Mouse (Mus musculus): ENCODE measurements at regions not wholly inside any gene's neighbourhood (a gene's known extent, or its start where the extent isn't known, plus 50 kb on each side); places are given as distances from the start of the nearest gene placed in this dataset.

DNA sequence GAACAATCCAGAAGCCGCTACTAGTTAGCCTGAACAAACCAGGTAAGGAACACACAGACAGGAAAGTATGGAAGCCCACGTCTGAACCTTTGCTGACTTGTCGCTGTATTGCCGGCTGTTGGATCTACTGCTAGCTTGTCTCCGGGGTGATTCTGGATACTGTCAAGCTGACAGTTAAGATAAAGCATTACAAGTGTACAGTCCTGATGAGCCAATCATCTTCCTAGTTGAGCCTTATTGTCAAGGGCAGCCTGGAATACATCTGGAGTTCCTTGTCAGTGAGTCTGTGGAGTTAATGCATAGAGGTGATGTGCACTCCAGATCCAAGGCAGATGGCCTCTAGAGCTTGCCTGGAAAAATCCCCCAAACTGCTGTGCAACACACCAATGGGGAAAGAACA, 157.8 kb upstream of the Dynlrb2 start:
- no peak overlapping the region for H3K27ac ChIP-seq (ENCODE audit: insufficient read depth, low read depth, low read length, poor library complexity, severe bottlenecking)
- no peaks in the 10 kb centered on the region for H3K9me3 ChIP-seq (ENCODE audit: control insufficient read depth, insufficient read depth, low read depth, low read length)
- no peak overlapping the region for H3K9ac ChIP-seq (ENCODE audit: insufficient read depth, low read depth, low read length, poor library complexity, severe bottlenecking)
- no peaks in the 10 kb centered on the region for H3K36me3 ChIP-seq (ENCODE audit: control insufficient read depth, insufficient read depth, low read length, poor library complexity, severe bottlenecking)
- H3K4me1 ChIP-seq (ENCODE audit: control insufficient read depth in 2 of 2, insufficient read depth in 2 of 2, low read length in 2 of 2, poor library complexity in 1 of 2), result no peaks in the 10 kb centered on the region
- in situ Hi-C loops (cut with MboI; ENCODE audit: low sequenced_read_pairs in 2 of 2, unreplicated experiment in 2 of 2), result no loop called here
- TF ChIP-seq ZNF384 (IDR thresholded peaks at IDR 0.05; ENCODE audit: low read depth, low read length), result no peak
- no peak for TF ChIP-seq HCFC1 (IDR thresholded peaks at IDR 0.05; ENCODE audit: borderline replicate concordance, insufficient read depth, low read length)
- no peak for TF ChIP-seq ZC3H11A (IDR thresholded peaks at IDR 0.05; ENCODE audit: borderline replicate concordance, low read depth, low read length)
- TF ChIP-seq MAFK (IDR thresholded peaks at IDR 0.05; ENCODE audit: insufficient read depth, low read depth, low read length), result no peak
- no peak for TF ChIP-seq CHD2 (IDR thresholded peaks at IDR 0.05; ENCODE audit: low read depth, low read length)
- no peak overlapping the region for H3K4me3 ChIP-seq (ENCODE audit: insufficient read depth in 1 of 2, low read depth in 1 of 2, low read length in 2 of 2, poor library complexity in 1 of 2, severe bottlenecking in 1 of 2)
- no peak for DNase-seq (ENCODE audit: low read depth, low spot score)

DNA sequence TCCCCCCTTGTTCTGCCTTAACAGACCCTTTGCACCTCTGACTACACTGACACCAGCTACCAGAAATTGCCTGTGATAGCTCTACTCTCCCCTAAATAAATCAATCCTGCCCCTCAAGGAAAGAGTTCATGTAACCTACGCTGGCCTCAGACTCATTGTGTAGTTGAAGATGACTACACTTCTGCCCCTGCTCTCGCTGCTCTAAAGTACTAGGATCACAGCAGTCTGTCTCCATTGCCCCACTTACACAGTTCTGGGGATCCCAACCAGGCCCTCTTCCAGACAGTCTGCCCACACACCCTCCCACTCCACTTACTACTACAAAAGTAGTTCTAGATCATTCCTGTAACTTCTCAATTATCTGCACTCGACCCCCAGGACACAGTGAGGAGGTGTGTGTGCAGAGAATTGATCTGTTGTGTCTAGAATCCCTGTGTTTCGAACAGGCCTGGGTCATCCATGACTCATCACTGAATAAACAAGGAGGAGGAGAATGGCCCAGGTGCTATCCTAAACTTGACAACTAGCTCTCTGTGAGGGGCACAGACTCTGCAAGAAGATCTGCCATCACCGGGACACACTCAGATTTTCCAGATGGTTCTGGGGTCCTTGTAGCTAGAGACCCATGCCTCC, 160.1 kb upstream of the Dynlrb2 start:
- no peaks in the 10 kb centered on the region for H3K9me3 ChIP-seq (ENCODE audit: control insufficient read depth, insufficient read depth, low read depth, low read length)
- no peaks in the 10 kb centered on the region for H3K36me3 ChIP-seq (ENCODE audit: control insufficient read depth, insufficient read depth, low read length, poor library complexity, severe bottlenecking)
- H3K4me1 ChIP-seq (ENCODE audit: control insufficient read depth in 2 of 2, insufficient read depth in 2 of 2, low read length in 2 of 2, poor library complexity in 1 of 2), result no peaks in the 10 kb centered on the region
- TF ChIP-seq CHD2 (IDR thresholded peaks at IDR 0.05; ENCODE audit: low read depth, low read length), result no peak
- no peak for TF ChIP-seq ZC3H11A (IDR thresholded peaks at IDR 0.05; ENCODE audit: borderline replicate concordance, low read depth, low read length)
- TF ChIP-seq ZNF384 (IDR thresholded peaks at IDR 0.05; ENCODE audit: low read depth, low read length), result no peak
- no peak for TF ChIP-seq HCFC1 (IDR thresholded peaks at IDR 0.05; ENCODE audit: borderline replicate concordance, insufficient read depth, low read length)
- no peak overlapping the region for H3K9ac ChIP-seq (ENCODE audit: insufficient read depth, low read depth, low read length, poor library complexity, severe bottlenecking)
- in situ Hi-C loops (cut with MboI; ENCODE audit: low sequenced_read_pairs in 2 of 2, unreplicated experiment in 2 of 2), result no loop called here
- no peak overlapping the region for H3K4me3 ChIP-seq (ENCODE audit: insufficient read depth in 1 of 2, low read depth in 1 of 2, low read length in 2 of 2, poor library complexity in 1 of 2, severe bottlenecking in 1 of 2)
- H3K27ac ChIP-seq (ENCODE audit: insufficient read depth, low read depth, low read length, poor library complexity, severe bottlenecking), result no peak overlapping the region
- no peak for DNase-seq (ENCODE audit: low read depth, low spot score)

DNA sequence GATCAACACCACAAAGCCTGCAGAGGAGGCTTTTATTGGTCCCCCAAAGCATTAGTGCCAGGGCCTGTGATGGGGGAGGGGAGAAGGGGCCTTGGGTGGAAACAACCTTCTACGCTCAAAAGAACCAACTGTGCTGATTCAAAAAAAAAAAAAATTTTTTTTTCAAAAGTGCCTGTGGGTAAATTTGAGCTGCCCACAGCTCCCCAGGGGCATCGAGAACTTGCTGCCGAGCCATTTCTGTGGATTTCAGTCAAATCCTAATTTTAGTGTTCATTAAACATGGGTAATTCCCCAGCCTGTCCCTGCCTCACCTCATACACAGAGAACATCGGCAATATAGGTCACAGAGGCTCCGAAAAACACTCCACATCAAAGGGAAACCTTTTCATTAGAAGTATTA, 161.2 kb upstream of the Dynlrb2 start:
- in situ Hi-C loops (cut with MboI; ENCODE audit: low sequenced_read_pairs in 2 of 2, unreplicated experiment in 2 of 2), result no loop called here
- Histone ChIP-seq H3K9me3 (ENCODE audit: control insufficient read depth, insufficient read depth, low read depth, low read length) (no peaks in the 10 kb centered on the region), H3K27ac (ENCODE audit: insufficient read depth, low read depth, low read length, poor library complexity, severe bottlenecking) (no peak overlapping the region), H3K36me3 (ENCODE audit: control insufficient read depth, insufficient read depth, low read length, poor library complexity, severe bottlenecking) (no peaks in the 10 kb centered on the region), H3K4me1 (ENCODE audit: control insufficient read depth in 2 of 2, insufficient read depth in 2 of 2, low read length in 2 of 2, poor library complexity in 1 of 2) (no peaks in the 10 kb centered on the region), H3K4me3 (ENCODE audit: insufficient read depth in 1 of 2, low read depth in 1 of 2, low read length in 2 of 2, poor library complexity in 1 of 2, severe bottlenecking in 1 of 2) (no peak overlapping the region), H3K9ac (ENCODE audit: insufficient read depth, low read depth, low read length, poor library complexity, severe bottlenecking) (no peak overlapping the region)
- TF ChIP-seq HCFC1 (IDR thresholded peaks at IDR 0.05; ENCODE audit: borderline replicate concordance, insufficient read depth, low read length) (no peak), CHD2 (IDR thresholded peaks at IDR 0.05; ENCODE audit: low read depth, low read length) (no peak), ZC3H11A (IDR thresholded peaks at IDR 0.05; ENCODE audit: borderline replicate concordance, low read depth, low read length) (no peak), ZNF384 (IDR thresholded peaks at IDR 0.05; ENCODE audit: low read depth, low read length) (no peak), MAFK (IDR thresholded peaks at IDR 0.05; ENCODE audit: insufficient read depth, low read depth, low read length) (no peak)
- no peak for DNase-seq (ENCODE audit: low read depth, low spot score)

DNA sequence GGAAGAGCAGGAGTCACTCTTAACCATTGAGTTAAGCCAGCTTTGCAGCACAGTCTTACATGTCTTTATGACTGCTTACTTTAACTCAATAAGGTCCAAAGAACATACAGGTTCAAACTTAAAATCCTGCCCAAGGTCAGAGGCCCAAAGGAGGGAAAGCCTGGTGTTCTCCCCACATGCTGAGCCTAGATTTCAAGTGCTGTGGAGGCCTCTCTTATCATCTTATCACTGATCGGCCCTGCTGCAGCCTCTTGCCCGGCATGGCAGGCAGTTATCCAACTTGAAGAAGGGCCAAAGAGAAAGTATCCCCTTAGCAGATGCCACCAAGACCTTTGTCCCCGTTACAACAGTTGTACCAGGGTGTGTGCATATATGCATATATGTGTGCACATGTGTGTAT, 170.0 kb upstream of the Dynlrb2 start:
- DNase-seq (ENCODE audit: low read depth, low spot score), result no peak
- in situ Hi-C loops (cut with MboI; ENCODE audit: low sequenced_read_pairs in 2 of 2, unreplicated experiment in 2 of 2), result no loop called here
- H3K36me3 ChIP-seq (ENCODE audit: control insufficient read depth, insufficient read depth, low read length, poor library complexity, severe bottlenecking), result no peaks in the 10 kb centered on the region
- no peak overlapping the region for H3K27ac ChIP-seq (ENCODE audit: insufficient read depth, low read depth, low read length, poor library complexity, severe bottlenecking)
- H3K9ac ChIP-seq (ENCODE audit: insufficient read depth, low read depth, low read length, poor library complexity, severe bottlenecking), result no peak overlapping the region
- H3K4me3 ChIP-seq (ENCODE audit: insufficient read depth in 1 of 2, low read depth in 1 of 2, low read length in 2 of 2, poor library complexity in 1 of 2, severe bottlenecking in 1 of 2), result no peak overlapping the region
- no peaks in the 10 kb centered on the region for H3K4me1 ChIP-seq (ENCODE audit: control insufficient read depth in 2 of 2, insufficient read depth in 2 of 2, low read length in 2 of 2, poor library complexity in 1 of 2)
- no peaks in the 10 kb centered on the region for H3K9me3 ChIP-seq (ENCODE audit: control insufficient read depth, insufficient read depth, low read depth, low read length)
- no peak for TF ChIP-seq CHD2 (IDR thresholded peaks at IDR 0.05; ENCODE audit: low read depth, low read length)
- TF ChIP-seq ZC3H11A (IDR thresholded peaks at IDR 0.05; ENCODE audit: borderline replicate concordance, low read depth, low read length), result no peak
- TF ChIP-seq MAFK (IDR thresholded peaks at IDR 0.05; ENCODE audit: insufficient read depth, low read depth, low read length), result no peak
- no peak for TF ChIP-seq ZNF384 (IDR thresholded peaks at IDR 0.05; ENCODE audit: low read depth, low read length)
- TF ChIP-seq HCFC1 (IDR thresholded peaks at IDR 0.05; ENCODE audit: borderline replicate concordance, insufficient read depth, low read length), result no peak

DNA sequence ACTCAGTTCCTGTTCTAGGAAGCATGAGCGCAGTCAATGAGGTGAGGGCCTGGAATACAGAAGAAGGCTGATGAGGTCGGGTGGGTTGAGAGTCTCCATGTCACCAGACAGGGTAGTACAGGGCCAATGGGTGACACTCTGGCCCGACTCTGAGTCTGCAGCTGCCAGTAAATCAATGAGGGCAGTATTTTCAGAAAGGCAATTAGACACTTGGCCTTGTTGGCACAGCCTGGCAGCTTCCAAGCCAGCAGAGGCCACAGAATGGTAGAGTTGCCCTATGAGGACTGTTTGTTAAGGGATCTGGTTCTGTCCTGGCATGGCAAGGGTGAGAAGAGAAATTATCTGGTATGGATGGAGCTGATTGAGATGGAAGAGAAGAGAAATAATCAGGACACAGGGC, 170.7 kb upstream of the Dynlrb2 start:
- H3K36me3 ChIP-seq (ENCODE audit: control insufficient read depth, insufficient read depth, low read length, poor library complexity, severe bottlenecking), result no peaks in the 10 kb centered on the region
- in situ Hi-C loops (cut with MboI; ENCODE audit: low sequenced_read_pairs in 2 of 2, unreplicated experiment in 2 of 2), result no loop called here
- DNase-seq (ENCODE audit: low read depth, low spot score), result no peak
- TF ChIP-seq MAFK (IDR thresholded peaks at IDR 0.05; ENCODE audit: insufficient read depth, low read depth, low read length) (no peak), HCFC1 (IDR thresholded peaks at IDR 0.05; ENCODE audit: borderline replicate concordance, insufficient read depth, low read length) (no peak), CHD2 (IDR thresholded peaks at IDR 0.05; ENCODE audit: low read depth, low read length) (no peak), ZC3H11A (IDR thresholded peaks at IDR 0.05; ENCODE audit: borderline replicate concordance, low read depth, low read length) (no peak), ZNF384 (IDR thresholded peaks at IDR 0.05; ENCODE audit: low read depth, low read length) (no peak)
- no peak overlapping the region for H3K4me3 ChIP-seq (ENCODE audit: insufficient read depth in 1 of 2, low read depth in 1 of 2, low read length in 2 of 2, poor library complexity in 1 of 2, severe bottlenecking in 1 of 2)
- H3K9ac ChIP-seq (ENCODE audit: insufficient read depth, low read depth, low read length, poor library complexity, severe bottlenecking), result no peak overlapping the region
- H3K27ac ChIP-seq (ENCODE audit: insufficient read depth, low read depth, low read length, poor library complexity, severe bottlenecking), result no peak overlapping the region
- H3K4me1 ChIP-seq (ENCODE audit: control insufficient read depth in 2 of 2, insufficient read depth in 2 of 2, low read length in 2 of 2, poor library complexity in 1 of 2), result no peaks in the 10 kb centered on the region
- H3K9me3 ChIP-seq (ENCODE audit: control insufficient read depth, insufficient read depth, low read depth, low read length), result no peaks in the 10 kb centered on the region

Data from ES-E14 (cell line).